Mouse (Mus musculus) intestine, embryonic 15.5 days (tissue): ENCODE results near the gene Slc5a5. TPM values are rescaled to one million over a fixed set of nuclear protein-coding genes. Genes with fewer than 3 reads are reported as not detected.
A peak's percentile ranks its signal among the peaks of the same experiment; 100 is the strongest.

Experiments used
- ATAC-seq: fragments of 200-750 bp; cut with Nextera tagmentation; 2 replicates; pipeline ENCODE4 v1.8.0; 2017; ENCODE audit warnings: moderate TSS enrichment, moderate library complexity
- H3K27ac ChIP-seq: fragments of 300-500 bp; sonication (generic); 2 replicates; pipeline ENCODE4 v1.5.1; 2015; ENCODE audit warnings: mild to moderate bottlenecking, inconsistent platforms
- H3K27me3 ChIP-seq: fragments of 300-500 bp; sonication (generic); replicated peaks from 2 replicates; pipeline ENCODE4 v1.6.1; 2015; ENCODE audit warnings: inconsistent platforms
- H3K36me3 ChIP-seq: fragments of 300-500 bp; sonication (generic); 2 replicates; pipeline ENCODE4 v1.6.1; 2015; ENCODE audit warnings: inconsistent platforms
- H3K4me1 ChIP-seq: fragments of 300-500 bp; sonication (generic); replicated peaks from 2 replicates; pipeline ENCODE4 v1.6.1; 2015; ENCODE audit warnings: inconsistent platforms
- H3K4me2 ChIP-seq: fragments of 300-500 bp; sonication (generic); replicated peaks from 2 replicates; pipeline ENCODE4 v1.6.1; 2015; ENCODE audit warnings: mild to moderate bottlenecking, inconsistent platforms
- H3K4me3 ChIP-seq: fragments of 300-500 bp; sonication (generic); replicated peaks from 2 replicates; pipeline ENCODE4 v1.5.1; 2015; ENCODE audit warnings: inconsistent platforms
- H3K9ac ChIP-seq: fragments of 300-500 bp; sonication (generic); 2 replicates; pipeline ENCODE4 v1.6.1; 2015; ENCODE audit warnings: inconsistent platforms
- H3K9me3 ChIP-seq: fragments of 300-500 bp; sonication (generic); 2 replicates; pipeline ENCODE4 v1.6.1; 2016; ENCODE audit warnings: inconsistent platforms
- WGBS: fragments of 180-500 bp; shearing (Covaris S2); methylation state at CpG from one replicate; pipeline ENCODE4 v1.1.7; 2015; 5-methylcytosine and 5-hydroxymethylcytosine counted together
- polyA plus RNA-seq: library from polyadenylated mRNA; unstranded; fragments of >200 nt; fragmentation: Nextera tagmentation; extraction: Ambion mirVana; gene quantifications from 2 replicates; pipeline ENCODE4 v1.2.1, GENCODE M21; 2015

Slc5a5 gene
- polyA plus RNA-seq, 1 experiment from 2014 or later: 0.40 TPM

GRCm38 (mm10) chr8:70862824-70863641 lies 29.5 kb downstream of the Slc5a5 start, which contains the start of gene Kcnn1:
Kcnn1 (minus strand) TSS chr8:70863258.
- Histone ChIP-seq H3K4me2 (peak within 1 kb of the TSS; percentile 87), H3K9ac (peak within 1 kb of the TSS; percentile 24), H3K4me1 (peaks cover 41% of the 10 kb centered on the region), H3K27ac (no peak within 1 kb of the TSS), H3K4me3 (peak within 1 kb of the TSS; percentile 46), H3K9me3 (no peaks in the 10 kb centered on the region), H3K27me3 (peaks cover 24% of the 10 kb centered on the region), H3K36me3 (no peaks in the 10 kb centered on the region)
- under 1% methylated on average over 55 of the region's 55 CpGs for WGBS
- no peak for ATAC-seq

- Histone ChIP-seq H3K27ac (no peak overlapping the region), H3K9me3 (no peaks in the 10 kb centered on the region), H3K4me3 (no peak overlapping the region), H3K4me1 (peaks cover 21% of the 10 kb centered on the region), H3K27me3 (peaks cover 13% of the 10 kb centered on the region), H3K36me3 (no peaks in the 10 kb centered on the region), H3K9ac (no peak overlapping the region), H3K4me2 (0 out of 2 replicates have a peak overlapping the region, but pooled peaks have one; percentile 92)
- no peak for ATAC-seq
- 16% methylated on average over 4 of the region's 4 CpGs for WGBS
Measured at GRCm38 (mm10) chr8:70857516-70857915, 35.0 kb downstream of the Slc5a5 start.

DNA sequence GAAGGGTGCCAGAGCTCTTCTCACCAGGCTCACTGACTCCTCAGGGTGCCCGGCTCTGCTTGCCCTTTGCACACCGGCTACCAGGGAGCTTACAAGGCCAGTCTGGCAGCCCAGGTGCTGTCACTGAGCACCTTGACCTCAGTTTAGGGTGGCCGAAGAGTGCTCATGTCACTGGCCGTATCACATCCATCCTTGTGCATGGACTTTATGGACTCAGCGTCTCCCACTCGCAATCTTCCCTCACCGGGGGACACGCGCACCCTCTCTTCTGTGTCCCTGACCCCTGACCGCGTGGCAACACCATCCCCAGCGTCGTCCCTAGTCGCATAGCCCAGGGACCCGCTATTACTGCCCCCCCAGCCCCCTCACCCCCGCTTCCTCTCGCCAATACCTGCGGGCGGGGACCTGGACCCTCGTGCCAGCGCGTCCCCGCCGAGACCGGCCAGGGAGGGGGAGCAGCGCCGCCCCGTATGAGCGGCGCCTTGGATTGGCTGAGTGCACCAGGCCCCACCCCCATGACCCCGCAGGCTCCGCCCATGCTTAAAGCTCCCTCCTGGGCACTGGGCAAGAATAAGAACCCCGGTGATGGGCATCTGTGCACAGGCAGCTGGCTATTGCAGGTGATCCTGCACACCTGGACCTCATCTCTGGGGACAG lies 35.9 kb downstream of the Slc5a5 start:
- Histone ChIP-seq H3K27me3 (peaks cover 5% of the 10 kb centered on the region), H3K4me2 (peak overlapping the region; percentile 92), H3K4me1 (peaks cover 21% of the 10 kb centered on the region), H3K36me3 (no peaks in the 10 kb centered on the region), H3K27ac (no peak overlapping the region), H3K4me3 (peak overlapping the region; percentile 50), H3K9ac (peak overlapping the region; percentile 56), H3K9me3 (no peaks in the 10 kb centered on the region)
- 6% methylated on average over 33 of the region's 33 CpGs for WGBS
- ATAC-seq: peak; percentile 90

GRCm38 (mm10) chr8:70856028-70856427 lies 36.5 kb downstream of the Slc5a5 start:
- 63% methylated on average over 5 of the region's 5 CpGs for WGBS
- Histone ChIP-seq H3K36me3 (no peaks in the 10 kb centered on the region), H3K9me3 (no peaks in the 10 kb centered on the region), H3K4me3 (no peak overlapping the region), H3K4me1 (peaks cover 23% of the 10 kb centered on the region), H3K27ac (no peak overlapping the region), H3K27me3 (no peaks in the 10 kb centered on the region), H3K4me2 (no peak overlapping the region), H3K9ac (no peak overlapping the region)
- no peak for ATAC-seq

DNA sequence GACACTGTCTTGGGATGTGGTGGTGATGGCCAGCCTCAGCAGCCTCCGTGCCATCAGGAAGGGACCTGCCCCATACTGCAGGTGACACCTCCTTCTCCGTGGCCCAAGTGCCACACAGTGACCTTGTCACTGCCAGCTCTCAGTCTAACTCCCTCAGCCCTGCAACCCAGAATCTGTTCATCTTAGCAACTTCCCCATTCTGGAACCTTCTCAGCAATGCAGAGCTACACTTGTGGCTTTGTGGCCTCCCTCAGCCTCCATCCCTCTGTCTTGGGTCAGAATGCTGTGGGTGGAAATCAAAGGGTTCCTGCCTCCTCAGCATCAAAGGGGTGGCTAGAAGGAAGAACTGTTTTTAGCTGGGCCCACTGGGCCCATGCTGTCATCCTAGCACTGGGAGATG lies 38.7 kb downstream of the Slc5a5 start:
- ATAC-seq: no peak
- no peaks in the 10 kb centered on the region for H3K9me3 ChIP-seq
- no peaks in the 10 kb centered on the region for H3K27me3 ChIP-seq
- no peak overlapping the region for H3K4me3 ChIP-seq
- peaks cover 23% of the 10 kb centered on the region for H3K4me1 ChIP-seq
- no peak overlapping the region for H3K4me2 ChIP-seq
- H3K36me3 ChIP-seq: no peaks in the 10 kb centered on the region
- H3K27ac ChIP-seq: no peak overlapping the region
- 78% methylated on average over 2 of the region's 2 CpGs for WGBS
- no peak overlapping the region for H3K9ac ChIP-seq

DNA sequence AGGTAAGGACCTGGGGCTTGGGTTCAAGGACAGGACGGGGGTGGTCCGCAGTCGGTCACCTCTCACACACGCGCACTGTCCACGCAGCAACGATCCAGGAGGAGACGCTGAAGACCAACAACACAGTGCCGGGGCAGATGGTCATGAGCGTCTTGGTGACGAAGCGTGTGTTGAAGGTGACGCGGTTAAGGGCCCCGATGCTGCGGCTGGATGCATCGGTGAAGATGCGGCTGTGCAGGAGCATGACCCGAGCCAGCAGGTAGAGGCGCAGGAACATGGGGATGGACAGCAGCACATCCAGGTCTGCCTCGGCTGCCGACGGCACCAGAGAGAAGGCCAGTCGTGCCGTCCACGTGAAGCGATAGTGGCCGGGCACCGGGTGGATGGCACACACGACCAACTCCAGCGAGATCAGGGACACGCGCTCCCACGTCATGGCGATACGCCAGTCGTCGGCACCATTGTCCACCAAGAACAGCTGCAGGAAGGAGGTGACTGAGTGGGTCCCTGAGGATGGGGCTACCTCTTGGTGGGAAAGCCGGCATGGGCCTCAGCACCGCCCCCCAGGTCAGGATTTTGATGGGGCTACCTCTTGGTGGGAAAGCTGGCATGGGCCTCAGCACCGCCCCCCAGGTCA lies 39.8 kb downstream of the Slc5a5 start:
- Histone ChIP-seq H3K9me3 (no peaks in the 10 kb centered on the region), H3K36me3 (no peaks in the 10 kb centered on the region), H3K27ac (no peak overlapping the region), H3K9ac (no peak overlapping the region), H3K27me3 (no peaks in the 10 kb centered on the region), H3K4me1 (peaks cover 18% of the 10 kb centered on the region), H3K4me3 (no peak overlapping the region), H3K4me2 (no peak overlapping the region)
- 91% methylated on average over 41 of the region's 41 CpGs for WGBS
- ATAC-seq: no peak

DNA sequence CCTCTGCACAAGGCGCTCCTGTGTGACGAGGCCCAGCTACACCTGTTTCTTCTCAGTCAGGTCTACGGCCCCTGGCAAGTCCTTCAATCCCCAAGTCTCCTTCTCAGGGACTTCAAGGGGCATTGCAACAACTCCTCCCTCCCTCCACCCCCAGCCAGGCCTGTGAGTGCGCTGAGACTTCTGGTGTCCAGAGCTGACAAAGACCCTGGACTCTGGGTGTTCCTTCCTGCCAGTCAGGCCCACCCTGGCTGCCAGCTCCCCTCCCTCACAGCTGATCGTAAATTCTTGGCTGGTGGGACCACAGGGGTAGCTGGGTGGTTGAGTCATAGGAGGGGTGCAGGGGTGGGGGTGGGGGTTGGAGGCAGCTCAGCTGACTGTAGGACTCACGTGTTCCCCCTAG lies 40.7 kb downstream of the Slc5a5 start:
- H3K4me2 ChIP-seq: no peak overlapping the region
- H3K36me3 ChIP-seq: no peaks in the 10 kb centered on the region
- H3K4me1 ChIP-seq: peaks cover 10% of the 10 kb centered on the region
- no peaks in the 10 kb centered on the region for H3K27me3 ChIP-seq
- no peaks in the 10 kb centered on the region for H3K9me3 ChIP-seq
- H3K9ac ChIP-seq: peak overlapping the region; percentile 5; the same call in 1 of the 2 replicates
- H3K4me3 ChIP-seq: no peak overlapping the region
- ATAC-seq: 0 out of 2 replicates have a peak, but pooled peaks have one; percentile 7
- WGBS: 40% methylated on average over 6 of the region's 6 CpGs
- no peak overlapping the region for H3K27ac ChIP-seq

DNA sequence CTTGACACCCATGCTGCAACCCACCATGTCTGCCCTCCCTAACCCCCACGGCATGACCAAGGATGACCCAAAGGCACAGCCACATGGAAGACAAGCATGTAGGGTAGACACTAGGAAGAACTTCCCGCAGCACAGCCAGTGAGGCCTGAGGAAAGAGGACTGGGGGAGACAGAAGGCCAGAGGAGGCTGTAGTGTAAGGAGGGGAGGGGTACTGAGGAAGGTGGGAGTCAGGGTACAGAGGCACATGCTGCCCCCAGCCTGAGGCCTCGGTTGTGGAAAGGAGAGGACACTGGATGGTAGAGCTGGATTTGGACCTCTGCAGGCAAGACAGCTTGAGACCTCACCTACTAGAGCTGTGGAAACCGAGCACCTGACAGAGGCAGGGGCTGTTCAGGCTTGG lies 41.6 kb downstream of the Slc5a5 start:
- peaks cover 6% of the 10 kb centered on the region for H3K4me1 ChIP-seq
- no peak overlapping the region for H3K4me2 ChIP-seq
- no peaks in the 10 kb centered on the region for H3K9me3 ChIP-seq
- no peak overlapping the region for H3K4me3 ChIP-seq
- no peak for ATAC-seq
- H3K9ac ChIP-seq: no peak overlapping the region
- WGBS: 82% methylated on average over 4 of the region's 4 CpGs
- no peaks in the 10 kb centered on the region for H3K27me3 ChIP-seq
- no peaks in the 10 kb centered on the region for H3K36me3 ChIP-seq
- H3K27ac ChIP-seq: no peak overlapping the region

DNA sequence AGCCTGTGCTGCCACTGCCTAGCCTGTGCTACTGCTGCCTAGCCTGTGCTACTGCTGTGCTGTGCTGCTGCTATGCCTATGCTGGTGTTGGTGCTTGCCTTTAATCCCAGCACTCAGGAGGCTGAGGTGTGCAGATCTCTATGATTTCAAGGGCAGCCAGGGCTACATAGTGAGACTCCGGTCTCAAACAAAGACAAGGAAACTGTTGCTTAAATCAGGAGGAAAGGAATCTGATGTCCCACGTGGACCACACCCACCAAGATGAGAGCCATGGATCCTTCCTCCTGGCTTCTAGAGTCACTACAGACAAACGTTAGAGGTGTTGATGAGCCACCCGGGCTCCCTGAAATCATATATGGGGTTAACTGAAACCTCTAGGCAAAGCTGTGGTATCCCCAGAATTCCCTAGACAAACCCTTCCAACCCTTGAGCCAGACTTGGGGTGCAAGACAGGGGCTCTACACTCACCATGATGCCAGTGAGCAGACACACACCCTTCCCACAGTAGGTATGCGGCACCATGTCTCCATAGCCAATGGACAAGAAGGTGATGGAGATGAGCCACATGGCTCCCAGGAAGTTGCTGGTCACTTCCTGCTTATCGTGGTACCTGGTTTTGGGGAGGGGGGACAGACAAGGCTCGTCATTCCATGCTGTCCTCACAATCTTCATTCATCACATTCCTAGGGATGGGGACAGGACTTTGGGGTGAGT lies 42.3 kb downstream of the Slc5a5 start:
- no peak overlapping the region for H3K4me2 ChIP-seq
- H3K36me3 ChIP-seq: no peaks in the 10 kb centered on the region
- H3K4me1 ChIP-seq: peaks cover 6% of the 10 kb centered on the region
- no peak overlapping the region for H3K4me3 ChIP-seq
- no peak overlapping the region for H3K27ac ChIP-seq
- no peak for ATAC-seq
- H3K9me3 ChIP-seq: no peaks in the 10 kb centered on the region
- H3K27me3 ChIP-seq: no peaks in the 10 kb centered on the region
- no peak overlapping the region for H3K9ac ChIP-seq
- WGBS: 77% methylated on average over 7 of the region's 7 CpGs

DNA sequence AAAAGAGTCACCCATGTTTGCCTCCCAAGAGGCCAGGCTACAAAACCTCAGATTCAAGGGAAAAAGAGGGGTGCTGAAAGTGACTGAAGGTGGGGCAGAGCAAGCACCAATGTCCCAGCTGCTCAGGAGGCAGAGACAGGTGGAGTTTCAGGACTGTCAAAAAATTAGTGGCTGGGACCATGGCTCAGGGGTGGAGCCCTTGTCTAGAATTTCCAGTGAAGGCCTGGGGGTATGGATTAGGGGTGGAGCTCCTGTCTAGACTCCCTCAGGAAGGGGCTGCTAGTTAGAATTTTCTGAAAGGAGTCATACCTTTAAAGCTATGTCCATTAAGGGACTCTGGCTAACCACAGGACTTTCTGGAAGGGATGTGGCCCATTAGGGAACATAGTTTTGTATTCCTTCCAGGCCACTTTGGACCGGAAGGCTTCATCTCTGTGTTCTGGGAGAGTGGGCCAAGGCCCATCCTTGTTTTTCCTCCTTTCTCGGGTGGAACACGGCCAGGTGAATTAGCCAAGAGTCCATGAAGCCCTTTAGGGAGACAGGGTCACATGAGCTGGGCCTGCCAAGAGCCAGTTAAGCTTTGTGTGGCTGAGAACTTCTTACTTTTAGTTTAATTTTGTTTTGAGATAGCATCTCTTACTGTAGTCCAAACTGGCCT lies 43.1 kb downstream of the Slc5a5 start:
- H3K9ac ChIP-seq: no peak overlapping the region

DNA sequence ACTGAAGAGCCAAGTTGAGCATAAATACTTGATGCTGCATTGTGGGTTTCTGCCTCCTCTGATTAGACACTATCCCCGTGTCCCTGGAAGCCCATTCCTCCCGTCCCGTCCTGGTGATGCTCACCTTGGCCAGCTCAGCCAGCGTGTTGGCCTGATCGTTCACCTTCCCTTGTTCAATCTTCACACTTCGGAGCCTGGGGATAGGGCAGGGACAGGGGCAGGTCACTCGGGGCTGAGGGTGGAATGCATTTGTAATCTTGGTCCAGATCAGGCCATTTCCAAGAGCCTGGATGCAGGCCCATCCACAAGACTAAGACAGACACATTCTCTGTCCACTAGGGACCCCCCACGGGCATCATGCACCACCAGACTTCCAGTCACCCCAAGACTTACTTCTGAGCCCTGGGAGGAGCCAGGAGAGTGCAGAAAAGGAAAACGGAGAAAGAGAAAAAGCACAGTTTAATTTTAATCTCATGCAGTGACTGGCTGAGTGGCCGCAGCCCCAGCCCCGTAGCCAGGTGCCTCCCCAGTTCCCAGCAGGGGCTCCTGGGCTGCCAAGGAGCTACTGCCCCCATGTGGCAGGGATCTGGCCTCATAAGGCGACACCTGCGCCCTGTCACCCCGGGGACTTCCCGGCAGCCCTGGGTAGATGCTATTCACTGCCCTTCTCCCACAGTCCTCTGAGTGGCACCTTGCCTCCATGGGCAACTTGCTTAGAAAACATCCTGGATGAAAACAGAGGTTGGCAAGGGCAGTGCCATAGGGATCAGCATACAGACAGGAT lies 46.0 kb downstream of the Slc5a5 start:
- 57% methylated on average over 15 of the region's 15 CpGs for WGBS
- Histone ChIP-seq H3K27me3 (no peaks in the 10 kb centered on the region), H3K36me3 (no peaks in the 10 kb centered on the region), H3K27ac (no peak overlapping the region), H3K9me3 (no peaks in the 10 kb centered on the region), H3K9ac (no peak overlapping the region), H3K4me3 (no peak overlapping the region), H3K4me2 (no peak overlapping the region), H3K4me1 (peaks cover 4% of the 10 kb centered on the region)
- ATAC-seq: no peak

More for the DNA sequence above, 43.1 kb downstream of the Slc5a5 start:
- H3K9me3 ChIP-seq: no peaks in the 10 kb centered on the region
- H3K27me3 ChIP-seq: no peaks in the 10 kb centered on the region
- H3K36me3 ChIP-seq: no peaks in the 10 kb centered on the region
- peaks cover 6% of the 10 kb centered on the region for H3K4me1 ChIP-seq
- no peak overlapping the region for H3K4me2 ChIP-seq
- WGBS: 87% methylated on average over 3 of the region's 3 CpGs
- no peak overlapping the region for H3K27ac ChIP-seq
- no peak for ATAC-seq
- no peak overlapping the region for H3K4me3 ChIP-seq
